Mouse (Mus musculus) olfactory bulb, adult 2 months (tissue): ENCODE data around the gene Glyctk. TPM values are rescaled to one million over a fixed set of nuclear protein-coding genes. Genes with fewer than 3 reads are reported as not detected.
"Not testable (repeated sequence)": the region's sequence is repeated elsewhere in the genome, so short reads cannot be mapped to it uniquely, and the experiment has no call there.

Experiments used
- H3K27ac ChIP-seq: fragments of 200-500 bp; 2 replicates; pipeline ENCODE4 v1.5.1; 2012; ENCODE audit warnings: low read depth, low read length; ENCODE audit not compliant: insufficient read depth
- H3K4me1 ChIP-seq: fragments of 200-500 bp; 2 replicates; pipeline ENCODE4 v1.6.1; 2012; ENCODE audit warnings: low read length; ENCODE audit not compliant: control insufficient read depth, insufficient read depth
- H3K4me3 ChIP-seq: fragments of 200-500 bp; 2 replicates; pipeline ENCODE4 v1.5.1; 2012; ENCODE audit warnings: mild to moderate bottlenecking, low read depth, low read length, moderate library complexity; ENCODE audit not compliant: insufficient read depth
- CTCF ChIP-seq: fragments of 200-500 bp; IDR thresholded peaks from 2 replicates; pipeline ENCODE4 v1.5.1; 2012; ENCODE audit warnings: low read depth, mild to moderate bottlenecking, low read length, moderate library complexity; ENCODE audit not compliant: insufficient read depth
- POLR2A ChIP-seq: fragments of 200-500 bp; IDR thresholded peaks from 2 replicates; pipeline ENCODE4 v1.6.1; 2012; ENCODE audit warnings: mild to moderate bottlenecking, low read depth, low read length, moderate library complexity; ENCODE audit not compliant: insufficient read depth
- WGBS: fragments of 180-500 bp; shearing (Covaris S2); methylation state at CpG from one replicate; pipeline ENCODE4 v1.1.7; 2018; 5-methylcytosine and 5-hydroxymethylcytosine counted together
- polyA plus RNA-seq: library from polyadenylated mRNA; stranded (reverse); fragments of >200 nt; gene quantifications from 2 replicates; pipeline ENCODE4 v1.2.4, GENCODE M21; 2012; ENCODE audit warnings: low replicate concordance; ENCODE audit not compliant: missing spikeins, insufficient read depth, insufficient read length

The Glyctk gene
- polyA plus RNA-seq, 1 experiment: not detected

DNA sequence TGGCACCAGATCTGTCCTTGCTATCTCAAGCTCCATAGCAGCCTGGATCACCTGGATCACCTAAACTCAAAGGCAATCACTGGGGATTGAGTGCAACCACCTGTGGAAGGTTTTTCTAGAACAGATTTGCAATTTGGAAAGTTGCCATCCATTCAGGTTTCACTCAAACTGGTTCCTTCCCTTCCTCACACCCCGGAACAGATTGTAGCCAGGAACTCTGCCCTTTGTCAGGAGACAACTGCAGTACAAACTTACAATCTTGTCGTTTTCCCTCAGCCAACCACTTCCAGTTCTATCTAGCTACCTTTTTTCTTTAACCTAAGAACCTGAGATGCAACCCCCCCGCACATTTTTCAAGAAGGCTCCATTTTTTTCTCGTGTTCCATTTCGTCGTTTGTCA, 12.0 kb upstream of the Glyctk start:
- TF ChIP-seq CTCF (no peak), POLR2A (no peak)
- peaks cover 5% of the 10 kb centered on the region for H3K4me1 ChIP-seq
- no peak overlapping the region for H3K4me3 ChIP-seq
- WGBS: 45% methylated on average over 6 of the region's 6 CpGs
- no peak overlapping the region for H3K27ac ChIP-seq

DNA sequence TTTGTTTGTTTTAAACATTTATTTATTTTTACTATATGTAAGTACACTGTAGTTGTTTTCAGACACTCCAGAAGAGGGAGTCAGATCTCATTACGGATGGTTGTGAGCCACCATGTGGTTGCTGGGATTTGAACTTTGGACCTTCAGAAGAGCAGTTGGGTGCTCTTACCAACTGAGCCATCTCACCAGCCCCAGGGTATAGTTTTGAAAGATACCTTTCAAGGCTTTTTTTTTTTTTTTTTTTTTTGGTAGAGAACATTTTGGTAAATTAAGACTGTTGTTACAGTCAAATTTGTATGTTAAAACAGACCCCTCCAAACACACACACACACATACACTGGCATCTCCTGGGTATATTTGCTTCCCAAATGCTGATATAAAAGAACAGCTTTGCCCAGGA, 11.1 kb upstream of the Glyctk start:
- not testable (repeated sequence) for H3K4me3 ChIP-seq, H3K4me1 ChIP-seq, H3K27ac ChIP-seq
- 70% methylated on average over 1 of the region's 1 CpGs for WGBS

DNA sequence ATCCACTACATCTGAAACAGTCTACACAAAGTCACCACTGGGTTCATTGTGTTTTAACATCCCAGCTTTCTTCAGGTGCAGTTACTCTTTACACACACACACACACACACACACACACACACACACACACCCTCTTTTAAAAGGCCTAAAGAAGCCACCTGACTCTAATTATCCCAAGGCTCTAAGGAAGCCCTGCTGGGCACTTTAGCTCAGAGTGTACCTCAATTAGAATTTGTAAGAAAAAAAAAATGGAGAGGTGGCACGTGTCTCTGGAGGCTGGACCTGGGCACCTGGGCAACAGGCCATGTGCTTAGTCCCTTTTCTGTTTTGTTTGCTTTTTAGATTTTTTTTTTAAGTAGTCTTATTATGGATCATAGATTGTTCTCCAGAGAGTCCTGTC, 9.8 kb upstream of the Glyctk start:
- Histone ChIP-seq H3K4me1 (no peaks in the 10 kb centered on the region), H3K27ac (no peak overlapping the region), H3K4me3 (no peak overlapping the region)
- WGBS: 47% methylated on average over 1 of the region's 1 CpGs
- TF ChIP-seq CTCF (no peak), POLR2A (no peak)

DNA sequence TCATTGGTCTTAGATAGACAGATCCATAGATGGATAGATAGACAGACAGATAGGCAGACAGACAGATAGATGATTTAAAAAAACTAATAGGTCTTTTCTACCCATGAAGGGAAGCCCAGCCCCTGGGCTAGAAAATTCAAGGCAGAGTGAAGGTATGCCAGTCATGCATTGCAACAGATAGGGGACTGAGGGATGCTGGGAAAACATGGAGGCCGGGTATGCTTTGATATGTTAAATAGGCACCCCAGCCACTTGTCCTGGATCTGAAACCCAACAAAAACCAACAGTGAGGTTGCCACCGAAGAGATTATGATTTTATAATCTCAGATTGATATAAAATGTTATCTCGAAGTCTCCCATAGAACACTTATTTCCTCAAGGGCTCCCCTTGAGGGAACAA, 9.3 kb upstream of the Glyctk start:
- Histone ChIP-seq H3K4me1 (no peaks in the 10 kb centered on the region), H3K27ac (no peak overlapping the region), H3K4me3 (no peak overlapping the region)
- TF ChIP-seq POLR2A (no peak), CTCF (no peak)
- 79% methylated on average over 3 of the region's 3 CpGs for WGBS

DNA sequence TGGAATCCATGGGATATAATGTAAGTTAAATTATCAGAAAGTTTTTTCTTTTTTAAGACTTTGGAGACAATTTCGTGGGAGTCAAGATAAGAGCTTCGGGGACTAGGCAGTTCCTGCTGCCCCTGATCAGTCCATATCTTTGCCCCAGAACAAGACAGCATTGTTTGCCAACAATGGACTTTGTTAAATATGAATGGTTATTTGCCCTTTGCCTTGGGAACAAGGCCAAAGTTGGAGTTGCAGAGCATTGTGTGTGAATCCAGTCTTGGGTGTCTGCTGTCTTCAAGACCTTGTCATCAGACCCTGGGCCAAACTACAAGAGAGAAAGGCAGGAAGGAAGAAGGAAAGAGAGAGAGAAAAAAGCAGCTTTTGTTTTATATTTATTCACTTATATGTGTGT, 8.8 kb upstream of the Glyctk start:
- Histone ChIP-seq H3K4me3 (no peak overlapping the region), H3K4me1 (no peaks in the 10 kb centered on the region), H3K27ac (no peak overlapping the region)
- TF ChIP-seq CTCF: no peak
- no peak for TF ChIP-seq POLR2A
- WGBS: 80% methylated on average over 2 of the region's 2 CpGs

DNA sequence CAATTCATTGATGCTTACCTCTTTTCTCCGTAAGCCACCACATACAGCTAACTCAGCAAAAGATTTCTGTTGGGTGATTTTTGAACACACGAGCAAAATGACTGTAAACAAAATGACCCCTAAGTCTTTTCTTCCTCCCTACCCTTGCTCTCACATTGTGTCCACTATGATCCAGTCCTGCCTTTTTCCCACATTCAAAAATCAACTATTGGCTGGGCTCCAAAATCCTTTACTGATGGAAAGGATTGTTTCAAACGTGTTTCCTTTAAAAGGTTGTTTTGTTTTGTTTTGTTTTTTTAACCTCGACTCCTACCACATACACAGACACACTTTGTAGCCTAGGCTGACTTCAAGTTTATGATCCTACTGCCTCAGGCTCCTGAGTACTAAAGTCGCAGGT, 2.5 kb upstream of the Glyctk start:
- Histone ChIP-seq H3K27ac (no peak overlapping the region), H3K4me3 (no peak overlapping the region), H3K4me1 (no peaks in the 10 kb centered on the region)
- TF ChIP-seq CTCF (no peak), POLR2A (no peak)
- WGBS: 33% methylated on average over 5 of the region's 5 CpGs

DNA sequence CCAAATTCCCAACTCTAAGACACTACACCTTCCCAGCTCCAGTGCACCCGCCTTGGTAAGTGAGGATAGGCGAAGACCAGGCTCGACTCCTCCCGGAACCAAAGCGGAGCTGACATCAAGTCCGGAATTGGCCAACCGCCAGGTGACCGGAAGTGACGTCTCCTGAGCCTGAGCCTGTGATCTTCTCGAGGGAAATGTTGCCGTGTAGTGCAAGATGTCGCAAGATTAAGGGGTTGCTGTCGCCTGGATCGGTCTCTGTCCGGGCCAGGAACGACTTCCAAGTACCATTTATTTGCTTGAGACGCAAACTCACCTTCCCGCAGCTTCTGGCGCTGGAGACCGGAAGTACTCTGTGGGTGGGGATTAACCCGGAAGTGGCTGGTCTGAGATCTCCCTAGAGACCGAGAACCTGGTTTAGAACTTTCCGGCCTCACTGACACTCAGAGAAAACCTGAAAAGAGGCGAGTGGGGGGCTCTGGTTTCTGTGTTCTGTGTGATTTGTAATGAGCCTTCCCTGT, 1.9 kb upstream of the Glyctk start:
- Histone ChIP-seq H3K4me1 (no peaks in the 10 kb centered on the region), H3K27ac (peak overlapping the region; percentile 99), H3K4me3 (peak overlapping the region; percentile 79)
- under 1% methylated on average over 24 of the region's 24 CpGs for WGBS
- TF ChIP-seq CTCF: no peak
- TF ChIP-seq POLR2A: 0 out of 2 replicates have a peak, but pooled peaks have one; percentile 30

DNA sequence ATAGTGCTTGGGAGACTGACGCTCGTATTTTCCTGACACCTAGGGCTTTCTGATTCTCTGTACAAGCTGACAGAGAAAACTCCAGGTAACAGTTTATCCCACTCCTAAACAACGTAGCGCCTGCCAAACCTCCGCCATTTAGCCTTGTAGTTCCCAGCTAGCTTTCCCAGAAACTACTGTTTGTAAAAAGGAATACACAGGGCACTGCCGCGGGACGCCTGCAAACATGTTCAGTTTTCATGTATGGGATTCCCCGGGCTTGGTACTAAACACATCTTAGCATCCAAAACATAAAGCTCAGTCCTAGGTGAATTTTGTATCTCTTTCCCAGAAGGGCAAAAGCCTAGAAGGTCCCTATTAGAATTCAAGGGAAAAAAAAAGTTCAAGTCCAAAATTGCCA, 1.3 kb upstream of the Glyctk start:
- H3K4me1 ChIP-seq: no peaks in the 10 kb centered on the region
- no peak for TF ChIP-seq CTCF
- TF ChIP-seq POLR2A: no peak
- H3K4me3 ChIP-seq: no peak overlapping the region
- no peak overlapping the region for H3K27ac ChIP-seq
- 77% methylated on average over 9 of the region's 9 CpGs for WGBS

DNA sequence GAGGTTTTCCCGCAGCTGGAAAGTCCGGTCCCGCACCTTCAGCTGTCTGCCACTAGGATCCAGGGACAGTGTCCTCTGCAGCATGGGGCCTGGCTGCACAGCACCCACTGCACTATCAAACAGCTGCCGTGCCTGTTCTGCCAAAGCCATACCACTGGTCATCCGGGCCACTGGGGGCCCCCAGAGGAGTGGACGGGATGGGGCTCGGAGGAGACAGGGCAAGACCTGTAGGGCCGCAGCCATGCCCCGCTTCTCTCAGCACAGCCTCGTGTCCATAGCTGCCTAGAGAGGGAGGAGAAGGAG, 364 bp downstream of the Glyctk start:
- no peaks in the 10 kb centered on the region for H3K4me1 ChIP-seq
- H3K4me3 ChIP-seq: no peak overlapping the region
- WGBS: 82% methylated on average over 10 of the region's 10 CpGs
- TF ChIP-seq CTCF (no peak), POLR2A (no peak)
- H3K27ac ChIP-seq: no peak overlapping the region

DNA sequence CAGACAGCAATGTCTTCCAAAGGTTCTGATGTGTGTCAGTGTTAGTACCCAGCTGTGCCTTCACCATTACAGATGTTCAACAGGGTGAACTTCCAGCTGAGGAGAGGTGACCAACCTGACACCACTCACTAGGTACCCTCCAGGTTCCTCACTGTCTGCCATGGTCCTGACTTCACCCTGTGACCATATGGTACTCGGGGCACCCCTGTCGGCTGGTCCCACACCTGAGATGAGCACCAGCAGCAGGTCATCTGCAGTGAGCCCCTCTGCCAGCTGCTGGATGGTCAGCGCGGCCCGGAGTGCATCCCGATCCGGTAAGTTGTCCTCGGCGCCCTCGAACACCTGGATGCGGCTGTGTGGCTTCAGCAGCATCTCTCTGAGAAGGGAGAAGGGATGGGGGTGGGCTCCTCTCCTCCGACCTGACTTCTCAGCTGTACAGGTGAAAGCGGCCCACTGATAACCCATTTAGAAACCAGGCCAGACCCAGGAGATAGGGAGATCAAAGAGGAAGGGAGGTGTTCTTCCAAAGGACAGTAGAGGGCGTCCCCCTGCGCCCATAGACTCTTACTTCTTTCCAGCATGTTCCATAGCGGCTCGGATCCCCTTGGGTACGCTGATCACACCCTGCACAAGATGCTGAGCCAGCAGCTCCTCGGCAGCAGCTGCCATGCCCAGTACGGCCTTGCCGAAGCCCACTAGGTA, 866 bp downstream of the Glyctk start:
- no peak overlapping the region for H3K27ac ChIP-seq
- no peak for TF ChIP-seq CTCF
- 81% methylated on average over 21 of the region's 21 CpGs for WGBS

More for the DNA sequence above, 866 bp downstream of the Glyctk start:
- Histone ChIP-seq H3K4me1 (no peaks in the 10 kb centered on the region), H3K4me3 (no peak overlapping the region)
